Mouse (Mus musculus): ENCODE results near the gene Ppp1r26.

DNA sequence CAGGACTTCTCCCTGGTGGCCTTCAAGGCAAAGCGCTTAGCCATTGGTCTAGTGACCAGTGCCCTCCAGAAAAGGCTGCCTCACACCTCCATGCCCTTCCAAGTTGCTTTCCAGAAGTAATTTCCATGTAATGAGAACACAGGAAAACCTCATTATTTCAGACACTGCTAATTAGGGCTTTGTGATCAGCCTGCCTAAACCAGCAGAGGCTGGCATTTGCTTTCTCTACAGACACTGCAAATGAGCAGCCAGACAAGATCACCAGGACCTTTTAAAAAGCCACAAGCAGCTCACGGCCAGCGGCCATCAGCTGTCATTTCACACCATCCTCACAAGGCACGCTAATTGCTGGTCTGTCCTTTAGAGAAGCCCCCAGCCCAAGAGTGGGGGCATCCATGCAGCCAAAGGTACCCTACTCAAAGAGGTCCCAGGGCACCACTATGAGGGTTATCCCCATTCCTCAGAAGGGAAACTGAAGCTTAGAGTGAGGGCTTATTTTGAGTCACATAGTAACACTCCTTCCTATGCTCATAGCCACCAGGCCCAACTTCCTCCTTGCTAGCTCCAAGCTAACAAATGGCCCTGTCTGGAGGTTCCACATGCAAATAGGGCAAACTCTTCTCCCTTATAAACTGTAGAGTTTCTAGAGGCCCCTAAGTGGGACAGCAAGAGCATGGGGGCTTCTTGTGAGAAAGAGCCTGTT is 49.0 kb upstream of the Ppp1r26 start:
- no peak for TF ChIP-seq CTCF (IDR thresholded peaks at IDR 0.05)
- TF ChIP-seq POLR2A (IDR thresholded peaks at IDR 0.05; ENCODE audit: insufficient read depth, low read depth, low read length), result no peak
- TF ChIP-seq EP300 (IDR thresholded peaks at IDR 0.05; ENCODE audit: insufficient read depth, low read depth, low read length), result no peak

Data from heart, adult 2 months (tissue).